Mouse (Mus musculus) adrenal gland, adult 2 months (tissue): ENCODE measurements around the gene Ercc2. TPM values are rescaled to one million over a fixed set of nuclear protein-coding genes. Genes with fewer than 3 reads are reported as not detected.

Experiments
- DNase-seq: peaks from one replicate; pipeline ENCODE4 v3.0.0; 2021
- polyA plus RNA-seq: library from polyadenylated mRNA; depleted of rRNA; stranded (reverse); fragments of >200 nt; gene quantifications from 2 replicates; pipeline ENCODE4 v1.2.3, GENCODE M21; 2012
- total RNA-seq, 2 experiments: library from RNA; stranded (reverse); gene quantifications; 2 replicates each; pipeline ENCODE4 v1.2.3; 2021

Gene Ercc2
- total and polyA plus RNA-seq, 3 experiments, result 21.7 to 94.7 (median 25.5) TPM

DNA sequence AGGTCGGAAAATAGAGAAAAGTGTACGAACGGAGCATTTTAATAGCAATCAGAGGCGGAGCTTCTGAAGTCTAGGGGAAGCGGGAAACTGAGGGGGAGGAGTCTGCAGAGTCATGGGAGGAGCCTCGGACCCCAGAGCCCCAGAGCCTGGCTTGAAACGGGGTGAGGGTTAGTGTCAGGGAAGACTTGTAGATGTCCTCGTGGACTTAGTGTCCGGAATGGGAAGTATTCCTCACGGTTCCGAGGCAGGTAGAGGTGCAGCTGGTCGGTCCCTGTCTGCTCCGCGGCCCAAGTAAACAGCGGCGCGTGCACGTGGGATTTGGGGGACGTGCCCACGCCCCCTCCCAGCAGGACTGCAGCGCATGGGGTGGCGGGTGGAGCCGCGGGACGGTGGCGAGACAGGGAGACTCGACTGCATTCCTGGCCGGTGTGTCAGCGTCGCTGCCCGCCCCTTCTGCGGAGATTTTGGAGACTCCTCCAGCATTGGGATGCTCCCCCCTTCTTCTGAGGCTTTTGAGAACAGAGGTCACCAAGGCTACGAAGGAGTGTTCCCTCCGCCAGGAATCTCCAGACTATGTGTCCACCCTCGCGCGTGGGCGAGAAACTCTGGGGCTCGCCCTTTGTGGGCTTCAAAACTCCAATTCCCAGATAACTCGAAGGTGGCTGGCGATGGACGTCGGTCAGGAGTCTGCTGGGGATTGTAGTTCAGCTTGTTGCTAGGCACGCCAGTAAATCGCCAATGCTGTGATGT is 21.7 kb upstream of the Ercc2 start:
- peak; percentile 89 for DNase-seq

- DNase-seq, result peak; percentile 96
These were observed 20.9 kb upstream of the Ercc2 start for GRCm38 (mm10) chr7:19360944-19361343.

- DNase-seq, result peak; percentile 81
These were observed 20.1 kb upstream of the Ercc2 start for GRCm38 (mm10) chr7:19361720-19362119.

GRCm38 (mm10) chr7:19362276-19362675 is 19.5 kb upstream of the Ercc2 start:
- DNase-seq, result no peak

DNA sequence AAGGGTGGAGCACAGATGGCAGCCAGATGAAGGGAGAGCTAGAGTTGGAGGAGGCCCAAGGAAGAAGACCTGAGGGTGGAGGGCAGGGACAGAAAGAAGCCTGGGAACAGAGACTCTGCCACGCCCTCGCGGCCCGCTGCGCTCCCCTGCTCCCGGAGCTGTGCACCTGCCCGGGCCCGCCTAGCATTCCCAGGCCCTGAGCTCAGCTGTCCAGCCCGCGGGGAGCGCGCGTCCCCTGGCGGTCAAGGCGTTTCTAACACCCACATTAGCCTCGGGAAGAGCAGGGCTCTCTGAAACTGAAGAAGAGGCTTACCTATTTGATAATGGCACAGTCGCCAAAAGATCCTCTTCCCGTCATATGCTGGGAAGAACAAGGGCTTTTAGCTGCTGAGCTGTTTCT is 17.9 kb upstream of the Ercc2 start:
- DNase-seq, result peak; percentile 86

GRCm38 (mm10) chr7:19365376-19365775 is 16.4 kb upstream of the Ercc2 start:
- DNase-seq, result no peak

DNA sequence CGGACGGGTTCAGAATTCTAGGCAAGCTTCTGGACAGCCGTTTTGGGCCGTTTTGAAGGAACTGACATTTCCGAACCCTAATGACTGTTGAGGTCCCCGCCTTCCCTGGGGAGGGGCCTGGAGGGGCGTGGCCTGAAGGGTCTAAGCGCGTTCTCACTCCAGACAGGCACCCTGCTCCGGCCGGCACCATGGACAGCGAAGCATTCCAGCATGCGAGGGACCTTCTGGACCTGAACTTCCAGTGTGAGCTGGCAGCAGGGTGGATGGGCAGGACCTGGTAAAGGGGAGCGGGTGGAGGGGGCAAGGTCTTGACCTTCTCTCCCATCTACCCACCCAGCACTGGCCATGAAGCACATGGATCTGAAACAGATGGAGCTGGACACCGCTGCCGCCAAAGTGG is 13.4 kb upstream of the Ercc2 start:
- peak; percentile 80 for DNase-seq

DNA sequence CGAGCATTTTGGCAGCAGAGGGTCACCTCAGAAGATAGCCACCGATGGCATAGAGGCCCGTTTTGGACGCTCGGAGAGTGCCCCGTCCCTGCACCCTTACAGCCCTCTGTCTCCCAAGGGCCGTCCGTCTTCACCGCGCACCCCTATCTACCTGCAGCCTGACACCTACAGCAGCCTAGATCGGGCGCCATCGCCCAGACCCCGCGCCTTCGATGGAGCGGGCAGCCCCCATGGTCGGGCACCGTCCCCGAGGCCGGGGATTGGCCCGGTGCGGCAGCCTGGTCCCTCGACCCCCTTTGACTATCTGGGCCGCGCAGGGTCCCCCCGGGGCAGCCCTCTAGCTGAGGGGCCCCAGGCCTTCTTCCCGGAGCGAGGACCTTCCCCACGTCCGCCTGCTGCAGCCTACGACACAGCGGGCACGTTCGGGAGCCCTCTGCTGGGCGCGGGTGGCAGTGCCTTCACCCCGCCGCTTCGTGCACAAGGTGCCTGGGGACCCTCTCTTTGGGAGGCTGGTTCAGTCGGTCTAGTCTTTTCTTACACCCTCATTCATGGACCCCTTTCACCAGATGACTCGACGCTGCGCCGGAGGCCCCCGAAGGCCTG is 11.9 kb upstream of the Ercc2 start:
- DNase-seq, result peak; percentile 66

DNA sequence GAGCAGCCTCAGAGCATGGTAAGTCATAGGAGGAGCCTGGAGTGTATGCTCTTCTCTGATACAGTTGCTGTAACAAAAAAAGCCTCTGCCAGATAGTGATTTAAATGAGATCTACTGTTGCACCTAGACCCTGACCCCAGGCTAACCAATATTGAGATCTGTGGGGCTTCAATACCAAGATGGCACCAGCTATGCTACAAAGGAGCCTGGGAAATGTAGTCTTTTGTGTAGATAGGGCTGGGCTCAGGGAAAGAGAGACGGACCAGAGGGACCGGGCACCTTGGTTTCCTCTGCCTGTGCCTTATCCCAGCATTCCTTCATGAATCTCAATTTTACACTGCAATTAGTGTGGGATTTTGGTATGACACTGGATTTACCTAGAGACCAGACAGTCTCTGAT is 8.4 kb upstream of the Ercc2 start:
- DNase-seq, result no peak

DNA sequence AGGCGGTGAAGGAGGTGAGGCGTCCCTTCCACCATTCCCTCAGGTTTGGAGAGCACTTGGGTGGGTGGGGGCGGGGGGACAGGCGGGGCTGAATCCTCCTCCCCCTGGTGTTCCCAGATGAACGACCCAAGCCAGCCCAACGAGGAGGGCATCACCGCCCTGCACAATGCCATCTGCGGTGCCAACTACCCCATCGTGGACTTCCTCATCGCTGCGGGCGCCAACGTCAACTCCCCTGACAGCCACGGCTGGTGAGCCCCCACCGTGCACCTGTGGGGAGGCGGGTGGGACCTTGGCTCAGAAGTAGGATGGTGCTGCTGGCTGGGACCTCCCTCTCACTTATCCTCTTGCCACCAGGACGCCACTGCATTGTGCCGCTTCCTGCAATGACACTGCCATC is 6.4 kb upstream of the Ercc2 start:
- no peak for DNase-seq

DNA sequence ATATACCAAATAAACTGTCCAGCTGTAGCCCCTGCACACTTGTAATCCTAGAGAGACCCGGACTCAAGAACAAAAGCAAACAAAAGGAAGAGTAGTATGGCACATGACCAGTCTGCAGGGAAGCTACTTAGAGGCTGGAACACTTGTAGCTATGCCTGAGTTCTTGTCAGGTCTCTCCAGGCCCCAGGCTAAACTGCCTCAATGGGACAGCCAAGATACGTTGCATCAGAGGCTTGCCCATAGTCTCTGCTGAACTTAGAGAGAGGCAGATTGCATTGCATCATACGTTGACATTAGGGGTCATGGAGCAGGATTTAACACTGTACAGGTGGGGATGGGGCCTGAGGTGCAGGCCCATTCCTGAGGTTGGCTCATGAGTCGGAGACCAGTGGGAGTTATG is 5.8 kb upstream of the Ercc2 start:
- no peak for DNase-seq

GRCm38 (mm10) chr7:19378049-19378448 is 3.8 kb upstream of the Ercc2 start:
- no peak for DNase-seq

- no peak for DNase-seq
These were observed 344 bp downstream of the Ercc2 start for GRCm38 (mm10) chr7:19382166-19382541.

DNA sequence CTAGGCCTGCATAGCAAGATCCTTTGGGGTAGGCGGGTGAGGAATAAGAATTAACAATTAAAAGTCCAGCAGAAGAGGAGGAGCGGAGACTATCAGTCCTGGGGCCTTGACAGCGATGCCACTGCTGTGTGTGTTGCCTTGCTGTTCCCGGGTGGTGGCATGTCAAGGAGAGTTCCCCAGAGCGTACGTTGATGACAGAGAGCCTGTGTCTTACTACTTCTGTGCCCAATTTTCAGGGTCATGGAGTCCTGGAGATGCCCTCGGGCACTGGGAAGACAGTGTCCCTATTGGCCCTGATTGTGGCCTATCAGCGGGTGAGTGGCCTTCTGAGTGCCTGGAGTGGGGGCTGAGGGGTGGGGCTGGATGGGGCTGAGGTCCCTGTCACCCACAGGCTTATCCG is 1.9 kb downstream of the Ercc2 start:
- DNase-seq, result no peak

DNA sequence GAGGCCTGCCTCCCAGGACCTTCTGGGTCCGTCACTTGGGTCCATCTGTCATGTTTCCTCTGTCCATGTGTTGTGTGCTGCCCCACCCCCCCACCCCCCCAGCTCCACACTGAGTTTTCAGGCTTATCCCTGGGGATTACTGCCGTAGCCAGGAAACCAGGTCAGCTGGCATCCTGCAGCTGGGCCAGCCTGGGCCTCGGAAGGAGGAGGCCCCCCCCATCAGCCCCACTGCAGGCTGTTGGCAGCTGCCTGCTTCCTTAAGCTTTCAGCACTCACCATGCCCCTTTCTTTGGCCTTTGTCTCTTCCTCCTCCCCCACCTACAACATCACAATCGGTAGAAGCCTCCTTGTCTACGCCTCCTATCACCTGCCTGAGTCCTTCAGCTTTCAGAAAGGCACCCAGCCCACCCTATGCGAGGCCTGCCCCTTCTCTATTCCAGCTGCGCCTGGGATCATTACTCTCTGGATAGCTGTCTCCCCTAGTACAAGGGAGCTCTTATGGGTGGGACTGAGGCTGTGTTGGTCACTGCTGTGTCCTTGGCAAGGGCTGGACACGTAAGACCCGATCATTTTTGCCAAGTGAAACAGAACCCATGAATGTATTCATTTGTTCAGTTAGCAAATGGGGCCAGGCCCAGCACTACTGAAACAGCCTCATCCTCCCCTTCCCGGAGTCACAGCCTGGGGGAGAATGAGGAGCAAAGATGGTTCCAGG is 7.0 kb downstream of the Ercc2 start:
- no peak for DNase-seq

- no peak for DNase-seq
These were observed 12.7 kb downstream of the Ercc2 start for GRCm38 (mm10) chr7:19394484-19394883.

DNA sequence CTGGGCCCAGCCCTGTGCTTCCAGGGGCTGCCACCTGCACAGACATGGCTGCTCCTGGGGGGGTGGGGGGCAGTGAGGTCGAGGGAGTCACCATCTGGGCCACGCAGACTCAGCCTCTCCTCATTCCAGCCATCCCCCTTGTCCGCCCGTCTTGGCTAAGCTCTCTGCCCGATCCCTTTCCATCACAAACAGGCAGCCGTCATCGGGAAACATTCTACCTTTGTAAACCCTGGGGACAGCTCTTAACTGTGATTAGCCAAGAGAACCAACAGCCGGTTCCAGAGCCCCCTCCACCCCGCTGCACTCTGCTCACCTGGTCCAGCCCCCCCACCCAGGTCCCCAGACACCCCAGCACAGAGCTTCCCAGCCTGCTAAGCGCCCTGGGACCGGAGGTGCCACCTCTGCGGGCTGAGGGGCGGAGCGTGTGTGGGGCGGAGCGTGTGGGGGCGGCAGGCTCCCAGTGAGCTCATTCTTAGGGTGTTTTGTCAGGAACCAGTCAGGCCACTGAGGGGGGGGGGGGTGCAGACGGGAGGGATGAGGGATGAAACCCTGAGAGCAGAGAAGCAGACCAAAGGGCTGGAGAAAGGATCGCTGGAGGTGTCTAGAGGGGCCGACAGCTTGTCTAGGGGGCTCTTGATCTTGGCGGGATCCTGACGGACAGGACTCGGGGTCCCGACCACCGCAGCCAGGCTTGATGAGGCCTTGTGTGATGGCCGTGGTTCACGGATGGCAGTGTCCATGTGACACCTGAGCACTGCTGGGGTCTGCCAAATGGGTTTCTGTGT is 17.9 kb downstream of the Ercc2 start:
- DNase-seq, result peak; percentile 84

GRCm38 (mm10) chr7:19400946-19401345 is 19.1 kb downstream of the Ercc2 start:
- DNase-seq, result no peak

DNA sequence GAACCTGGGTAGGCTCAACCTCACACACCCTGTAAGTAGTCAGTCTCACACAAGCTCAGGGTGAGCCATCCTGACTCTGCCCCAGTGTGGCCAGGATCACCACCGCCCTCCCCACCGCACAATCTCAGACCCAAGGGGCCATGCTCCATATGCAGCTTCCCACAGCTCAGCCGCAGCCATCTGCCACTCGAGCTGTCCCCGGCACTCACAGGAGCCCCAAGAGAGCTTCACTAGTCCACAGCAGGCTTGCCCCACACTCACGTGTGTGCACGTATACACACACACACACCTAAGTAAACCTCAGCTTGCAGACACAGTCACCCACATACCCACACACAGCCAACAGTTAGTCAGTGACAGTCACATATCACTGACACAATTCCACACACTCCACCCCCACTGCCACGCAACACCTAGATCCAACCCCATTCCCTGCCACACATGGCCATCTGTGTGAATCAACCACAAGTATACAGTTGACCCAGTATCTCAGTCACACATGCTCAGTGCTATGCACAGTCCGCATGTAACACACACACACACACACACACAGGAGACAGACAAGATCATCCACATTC is 20.8 kb downstream of the Ercc2 start:
- no peak for DNase-seq

DNA sequence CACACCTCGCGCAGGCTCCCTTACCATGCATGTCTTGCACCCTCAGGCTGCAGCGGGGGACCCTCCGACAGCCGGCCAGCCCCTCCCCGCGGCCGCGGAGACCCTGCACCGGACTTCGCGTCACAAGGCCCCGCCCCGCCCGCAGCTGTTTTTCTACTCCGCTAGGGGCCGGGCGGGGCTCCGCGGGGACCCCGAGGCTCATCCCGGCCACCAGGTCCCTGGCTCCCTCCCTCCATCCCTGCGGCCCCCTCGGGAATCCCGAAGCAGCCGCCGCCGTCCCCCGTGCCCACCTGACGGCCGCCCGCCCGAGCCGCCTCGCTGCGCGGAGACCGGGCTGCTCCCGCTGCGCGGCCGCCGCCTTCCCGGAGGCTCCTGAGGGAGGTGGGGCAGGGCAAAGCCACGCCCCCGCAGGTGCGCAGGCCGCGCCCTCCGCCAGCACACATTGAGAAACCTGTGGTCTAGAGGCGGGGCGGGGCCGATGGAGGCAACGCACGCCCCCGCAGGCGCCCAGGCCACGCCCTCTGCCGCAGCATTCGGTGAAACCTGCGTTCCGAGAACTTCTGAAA is 22.0 kb downstream of the Ercc2 start, which contains the start of gene Klc3:
Gene Klc3, minus strand, starts transcription at position 374 of the 566 bp plus-strand sequence.
- DNase-seq, result peak; percentile 68

- no peak for DNase-seq
These were observed 22.7 kb downstream of the Ercc2 start, which contains the start of gene Ckm for GRCm38 (mm10) chr7:19404476-19404875. TSS of gene Ckm (plus strand) at chr7:19404776.

GRCm38 (mm10) chr7:19405417-19405816 is 23.6 kb downstream of the Ercc2 start:
- peak; percentile 81 for DNase-seq
